Mouse (Mus musculus): Measurements from ENCODE around the gene Slc12a6. TPM values are rescaled to one million over a fixed set of nuclear protein-coding genes. Genes with fewer than 3 reads are reported as not detected.

Slc12a6 gene
- polyA plus RNA-seq, 1 experiment from 2014 or later, result 5.3 TPM

GRCm38 (mm10) chr2:112239212-112239934 is 26.3 kb upstream of the Slc12a6 start, which contains the start of gene Lpcat4:
TSS of gene Lpcat4 (plus strand) at chr2:112239468.
- H3K27me3 ChIP-seq (ENCODE audit: control insufficient read depth, insufficient read depth, low read depth, low read length), result peaks cover 13% of the 10 kb centered on the region
- peak within 1 kb of the TSS; percentile 82 for H3K9ac ChIP-seq (ENCODE audit: low read depth, low read length)
- H3K4me3 ChIP-seq (ENCODE audit: low read depth, low read length), result peak within 1 kb of the TSS; percentile 87
- WGBS (ENCODE audit: insufficient replicate concordance), result under 1% methylated on average over 83 of the region's 94 CpGs
- no peaks in the 10 kb centered on the region for H3K36me3 ChIP-seq (ENCODE audit: control insufficient read depth, insufficient read depth)
- peak within 1 kb of the TSS; percentile 98 for H3K4me2 ChIP-seq (ENCODE audit: low read depth, low read length)
- ATAC-seq (ENCODE audit: low read depth), result peak; percentile 92
- peaks cover 12% of the 10 kb centered on the region for H3K4me1 ChIP-seq (ENCODE audit: control insufficient read depth, low read depth, low read length)
- peak within 1 kb of the TSS; percentile 62; the same call in 1 of the 2 replicates for H3K27ac ChIP-seq (ENCODE audit: low read length)
- H3K9me3 ChIP-seq (replicated peaks; ENCODE audit: control insufficient read depth, low read length), result no peaks in the 10 kb centered on the region

- Histone ChIP-seq H3K4me2 (ENCODE audit: low read depth, low read length) (peak overlapping the region; percentile 98), H3K27ac (ENCODE audit: low read length) (no peak overlapping the region), H3K4me3 (ENCODE audit: low read depth, low read length) (peak overlapping the region; percentile 87), H3K27me3 (ENCODE audit: control insufficient read depth, insufficient read depth, low read depth, low read length) (peaks cover 13% of the 10 kb centered on the region), H3K4me1 (ENCODE audit: control insufficient read depth, low read depth, low read length) (peaks cover 12% of the 10 kb centered on the region), H3K36me3 (ENCODE audit: control insufficient read depth, insufficient read depth) (no peaks in the 10 kb centered on the region), H3K9ac (ENCODE audit: low read depth, low read length) (peak overlapping the region; percentile 82), H3K9me3 (replicated peaks; ENCODE audit: control insufficient read depth, low read length) (no peaks in the 10 kb centered on the region)
- ATAC-seq (ENCODE audit: low read depth), result no peak
- WGBS (ENCODE audit: insufficient replicate concordance), result under 1% methylated on average over 27 of the region's 28 CpGs
Measured at GRCm38 (mm10) chr2:112239935-112240721, 25.5 kb upstream of the Slc12a6 start.

GRCm38 (mm10) chr2:112241787-112242186 is 23.8 kb upstream of the Slc12a6 start:
- 81% methylated on average over 14 of the region's 14 CpGs for WGBS (ENCODE audit: insufficient replicate concordance)
- H3K4me2 ChIP-seq (ENCODE audit: low read depth, low read length), result no peak overlapping the region
- H3K9ac ChIP-seq (ENCODE audit: low read depth, low read length), result no peak overlapping the region
- H3K4me1 ChIP-seq (ENCODE audit: control insufficient read depth, low read depth, low read length), result peaks cover 12% of the 10 kb centered on the region
- H3K9me3 ChIP-seq (replicated peaks; ENCODE audit: control insufficient read depth, low read length), result no peaks in the 10 kb centered on the region
- no peak overlapping the region for H3K4me3 ChIP-seq (ENCODE audit: low read depth, low read length)
- H3K36me3 ChIP-seq (ENCODE audit: control insufficient read depth, insufficient read depth), result no peaks in the 10 kb centered on the region
- H3K27me3 ChIP-seq (ENCODE audit: control insufficient read depth, insufficient read depth, low read depth, low read length), result peaks cover 13% of the 10 kb centered on the region
- ATAC-seq (ENCODE audit: low read depth), result no peak
- no peak overlapping the region for H3K27ac ChIP-seq (ENCODE audit: low read length)

- peaks cover 2% of the 10 kb centered on the region for H3K27me3 ChIP-seq (ENCODE audit: control insufficient read depth, insufficient read depth, low read depth, low read length)
- no peak overlapping the region for H3K9ac ChIP-seq (ENCODE audit: low read depth, low read length)
- H3K4me3 ChIP-seq (ENCODE audit: low read depth, low read length), result no peak overlapping the region
- whole genome bisulfite sequencing (ENCODE audit: insufficient replicate concordance), result 72% methylated on average over 5 of the region's 5 CpGs
- H3K27ac ChIP-seq (ENCODE audit: low read length), result no peak overlapping the region
- H3K9me3 ChIP-seq (replicated peaks; ENCODE audit: control insufficient read depth, low read length), result no peaks in the 10 kb centered on the region
- H3K36me3 ChIP-seq (ENCODE audit: control insufficient read depth, insufficient read depth), result no peaks in the 10 kb centered on the region
- H3K4me2 ChIP-seq (ENCODE audit: low read depth, low read length), result no peak overlapping the region
- no peak for ATAC-seq (ENCODE audit: low read depth)
- peaks cover 3% of the 10 kb centered on the region for H3K4me1 ChIP-seq (ENCODE audit: control insufficient read depth, low read depth, low read length)
Measured at GRCm38 (mm10) chr2:112245307-112245706, 20.3 kb upstream of the Slc12a6 start.

- H3K9ac ChIP-seq (ENCODE audit: low read depth, low read length), result no peak overlapping the region
- ATAC-seq (ENCODE audit: low read depth), result no peak
- WGBS (ENCODE audit: insufficient replicate concordance), result 76% methylated on average over 6 of the region's 6 CpGs
Measured at GRCm38 (mm10) chr2:112246193-112246592, 19.4 kb upstream of the Slc12a6 start.

GRCm38 (mm10) chr2:112247323-112247722 is 18.3 kb upstream of the Slc12a6 start:
- Histone ChIP-seq H3K36me3 (ENCODE audit: control insufficient read depth, insufficient read depth) (no peaks in the 10 kb centered on the region), H3K4me1 (ENCODE audit: control insufficient read depth, low read depth, low read length) (no peaks in the 10 kb centered on the region), H3K4me3 (ENCODE audit: low read depth, low read length) (no peak overlapping the region), H3K27me3 (ENCODE audit: control insufficient read depth, insufficient read depth, low read depth, low read length) (no peaks in the 10 kb centered on the region), H3K9me3 (replicated peaks; ENCODE audit: control insufficient read depth, low read length) (no peaks in the 10 kb centered on the region), H3K4me2 (ENCODE audit: low read depth, low read length) (no peak overlapping the region), H3K27ac (ENCODE audit: low read length) (no peak overlapping the region), H3K9ac (ENCODE audit: low read depth, low read length) (no peak overlapping the region)
- WGBS (ENCODE audit: insufficient replicate concordance), result 42% methylated on average over 10 of the region's 10 CpGs
- ATAC-seq (ENCODE audit: low read depth), result no peak

More at GRCm38 (mm10) chr2:112246193-112246592, 19.4 kb upstream of the Slc12a6 start:
- Histone ChIP-seq H3K9me3 (replicated peaks; ENCODE audit: control insufficient read depth, low read length) (no peaks in the 10 kb centered on the region), H3K27me3 (ENCODE audit: control insufficient read depth, insufficient read depth, low read depth, low read length) (no peaks in the 10 kb centered on the region; the same call in 1 of the 2 replicates), H3K4me1 (ENCODE audit: control insufficient read depth, low read depth, low read length) (no peaks in the 10 kb centered on the region), H3K36me3 (ENCODE audit: control insufficient read depth, insufficient read depth) (no peaks in the 10 kb centered on the region), H3K4me3 (ENCODE audit: low read depth, low read length) (no peak overlapping the region), H3K4me2 (ENCODE audit: low read depth, low read length) (no peak overlapping the region), H3K27ac (ENCODE audit: low read length) (no peak overlapping the region)

GRCm38 (mm10) chr2:112249780-112250453 is 15.7 kb upstream of the Slc12a6 start:
- H3K4me2 ChIP-seq (ENCODE audit: low read depth, low read length), result no peak overlapping the region
- no peak for ATAC-seq (ENCODE audit: low read depth)

GRCm38 (mm10) chr2:112254675-112255515 is 10.7 kb upstream of the Slc12a6 start:
- Histone ChIP-seq H3K9ac (ENCODE audit: low read depth, low read length) (no peak overlapping the region), H3K4me3 (ENCODE audit: low read depth, low read length) (no peak overlapping the region), H3K4me2 (ENCODE audit: low read depth, low read length) (no peak overlapping the region), H3K27me3 (ENCODE audit: control insufficient read depth, insufficient read depth, low read depth, low read length) (no peaks in the 10 kb centered on the region), H3K27ac (ENCODE audit: low read length) (no peak overlapping the region), H3K9me3 (replicated peaks; ENCODE audit: control insufficient read depth, low read length) (no peaks in the 10 kb centered on the region), H3K36me3 (ENCODE audit: control insufficient read depth, insufficient read depth) (no peaks in the 10 kb centered on the region), H3K4me1 (ENCODE audit: control insufficient read depth, low read depth, low read length) (no peaks in the 10 kb centered on the region)
- 53% methylated on average over 7 of the region's 7 CpGs for WGBS (ENCODE audit: insufficient replicate concordance)
- ATAC-seq (ENCODE audit: low read depth), result no peak

More at GRCm38 (mm10) chr2:112249780-112250453, 15.7 kb upstream of the Slc12a6 start:
- H3K27ac ChIP-seq (ENCODE audit: low read length), result no peak overlapping the region
- H3K4me3 ChIP-seq (ENCODE audit: low read depth, low read length), result no peak overlapping the region
- no peak overlapping the region for H3K9ac ChIP-seq (ENCODE audit: low read depth, low read length)
- no peaks in the 10 kb centered on the region for H3K4me1 ChIP-seq (ENCODE audit: control insufficient read depth, low read depth, low read length)
- H3K27me3 ChIP-seq (ENCODE audit: control insufficient read depth, insufficient read depth, low read depth, low read length), result no peaks in the 10 kb centered on the region
- no peaks in the 10 kb centered on the region for H3K9me3 ChIP-seq (replicated peaks; ENCODE audit: control insufficient read depth, low read length)
- H3K36me3 ChIP-seq (ENCODE audit: control insufficient read depth, insufficient read depth), result no peaks in the 10 kb centered on the region
- 70% methylated on average over 10 of the region's 10 CpGs for WGBS (ENCODE audit: insufficient replicate concordance)
